Mouse (Mus musculus): ENCODE measurements around the gene Arhgef25.

Gene Arhgef25

GRCm38 (mm10) chr10:127185506-127185905, 4.4 kb downstream of the Arhgef25 start:
- DNase-seq (ENCODE audit: low read depth): no peak

GRCm38 (mm10) chr10:127185101-127185500, 4.8 kb downstream of the Arhgef25 start:
- no peak for DNase-seq (ENCODE audit: low read depth)

- DNase-seq (ENCODE audit: low read depth): no peak
These were observed 6.1 kb downstream of the Arhgef25 start for GRCm38 (mm10) chr10:127183759-127184158.

- no peak for DNase-seq (ENCODE audit: low read depth)
These were observed 7.3 kb downstream of the Arhgef25 start for GRCm38 (mm10) chr10:127182624-127183023.

- DNase-seq (ENCODE audit: low read depth): no peak
These were observed 8.3 kb downstream of the Arhgef25 start for GRCm38 (mm10) chr10:127181566-127181965.

GRCm38 (mm10) chr10:127180695-127181047, 9.2 kb downstream of the Arhgef25 start:
- no peak for DNase-seq (ENCODE audit: low read depth)

- no peak for DNase-seq (ENCODE audit: low read depth)
These were observed 9.8 kb downstream of the Arhgef25 start, which contains the start of gene Slc26a10 for GRCm38 (mm10) chr10:127179871-127180694. Gene Slc26a10, minus strand, starts transcription at chr10:127180645.

- no peak for DNase-seq (ENCODE audit: low read depth)
These were observed 11.4 kb downstream of the Arhgef25 start for GRCm38 (mm10) chr10:127178286-127179027.

GRCm38 (mm10) chr10:127177719-127178118, 12.2 kb downstream of the Arhgef25 start:
- DNase-seq (ENCODE audit: low read depth): peak; percentile 74

- DNase-seq (ENCODE audit: low read depth): no peak
These were observed 12.6 kb downstream of the Arhgef25 start for GRCm38 (mm10) chr10:127177235-127177634.

- no peak for DNase-seq (ENCODE audit: low read depth)
These were observed 13.1 kb downstream of the Arhgef25 start for GRCm38 (mm10) chr10:127176756-127177155.

- no peak for DNase-seq (ENCODE audit: low read depth)
These were observed 13.7 kb downstream of the Arhgef25 start for GRCm38 (mm10) chr10:127176228-127176627.

GRCm38 (mm10) chr10:127174170-127174569, 15.7 kb downstream of the Arhgef25 start:
- no peak for DNase-seq (ENCODE audit: low read depth)

- no peak for DNase-seq (ENCODE audit: low read depth)
These were observed 16.5 kb downstream of the Arhgef25 start for GRCm38 (mm10) chr10:127173148-127174065.

GRCm38 (mm10) chr10:127171631-127172200, 18.2 kb downstream of the Arhgef25 start:
- no peak for DNase-seq (ENCODE audit: low read depth)

- no peak for DNase-seq (ENCODE audit: low read depth)
These were observed 19.0 kb downstream of the Arhgef25 start for GRCm38 (mm10) chr10:127170837-127171272.

GRCm38 (mm10) chr10:127170002-127170401, 19.9 kb downstream of the Arhgef25 start:
- DNase-seq (ENCODE audit: low read depth): peak; percentile 49

GRCm38 (mm10) chr10:127167614-127168192, 22.2 kb downstream of the Arhgef25 start:
- DNase-seq (ENCODE audit: low read depth): no peak

- no peak for DNase-seq (ENCODE audit: low read depth)
These were observed 22.9 kb downstream of the Arhgef25 start for GRCm38 (mm10) chr10:127166771-127167613.

- DNase-seq (ENCODE audit: low read depth): no peak
These were observed 23.5 kb downstream of the Arhgef25 start for GRCm38 (mm10) chr10:127166404-127166715.
